Mouse (Mus musculus) monocyte, adult 2 months (primary cell): ENCODE results near the gene Mylk.

Experiments
- DNase-seq, 2 experiments: peaks; one replicate each; pipeline ENCODE4 v3.0.0; 2022; ENCODE audit warnings: low spot score in 2 of 2, low read depth in 1 of 2

Mylk gene

GRCm38 (mm10) chr16:34937611-34938010 is 192.6 kb downstream of the Mylk start:
- no peak for DNase-seq

- DNase-seq = no peak
Observed at GRCm38 (mm10) chr16:34938248-34938647, 193.2 kb downstream of the Mylk start.

DNA sequence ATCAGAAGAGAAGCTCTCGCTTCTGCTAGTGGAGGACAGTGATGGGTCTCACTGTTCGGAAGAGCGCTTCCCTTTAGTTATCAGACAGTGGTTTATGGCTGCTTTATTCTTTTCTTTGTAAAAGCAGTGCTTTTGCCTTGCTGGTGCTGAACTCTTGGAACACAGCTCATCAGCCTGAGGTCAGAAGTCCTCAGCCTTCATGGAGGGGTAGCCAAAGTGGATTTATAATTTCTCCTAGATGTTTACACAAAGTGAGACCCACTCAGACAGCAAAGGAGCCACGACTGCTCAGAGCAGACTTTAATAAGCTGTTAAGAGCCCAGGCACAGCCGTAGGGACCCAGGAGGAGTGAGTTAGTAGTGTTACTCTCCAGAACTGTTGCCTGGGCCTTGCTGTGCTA is 194.9 kb downstream of the Mylk start:
- no peak for DNase-seq

- no peak for DNase-seq
Observed at GRCm38 (mm10) chr16:34940363-34940762, 195.4 kb downstream of the Mylk start.

GRCm38 (mm10) chr16:34941915-34942314 is 196.9 kb downstream of the Mylk start:
- no peak for DNase-seq

- DNase-seq = no peak
Observed at GRCm38 (mm10) chr16:34946301-34946700, 201.3 kb downstream of the Mylk start.

DNA sequence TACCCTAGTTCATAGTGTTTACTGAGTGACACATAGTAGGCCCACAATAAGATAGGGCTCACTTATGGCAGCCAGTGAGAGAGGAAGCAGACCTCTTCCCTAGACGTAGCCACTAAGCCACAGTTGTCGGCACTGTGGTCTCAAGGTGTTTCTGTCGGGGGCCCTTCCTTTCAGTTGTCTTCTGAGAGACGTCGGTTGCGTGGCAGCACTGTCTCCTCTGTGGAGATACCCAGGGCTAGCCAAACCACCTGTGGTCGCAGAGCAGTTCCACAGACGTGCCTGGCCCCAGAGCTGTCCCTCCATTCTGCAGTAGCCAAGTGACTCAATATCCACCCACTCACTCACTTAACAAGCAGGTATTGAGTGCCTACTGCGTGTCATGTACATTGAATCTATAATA is 205.9 kb downstream of the Mylk start:
- DNase-seq = no peak

DNA sequence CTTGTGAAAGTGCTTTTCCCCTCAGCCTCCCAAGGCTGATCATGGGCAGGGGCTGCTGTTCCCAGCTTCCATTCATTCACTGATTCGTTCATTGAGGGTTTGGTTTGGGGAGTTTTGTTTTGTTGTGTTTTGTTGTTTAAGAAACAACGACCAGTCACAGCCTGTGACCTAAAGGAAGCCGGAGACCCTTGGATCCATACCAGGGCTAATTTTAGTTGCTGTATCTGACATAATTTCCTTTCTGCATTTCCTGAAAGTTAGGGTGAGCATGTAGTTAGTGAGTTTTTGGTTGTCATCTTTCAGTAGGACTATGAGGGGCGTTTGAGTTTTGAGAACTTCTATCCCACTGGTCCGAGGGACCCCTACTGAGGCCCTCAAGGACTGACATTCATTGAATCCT is 207.2 kb downstream of the Mylk start:
- DNase-seq = no peak

DNA sequence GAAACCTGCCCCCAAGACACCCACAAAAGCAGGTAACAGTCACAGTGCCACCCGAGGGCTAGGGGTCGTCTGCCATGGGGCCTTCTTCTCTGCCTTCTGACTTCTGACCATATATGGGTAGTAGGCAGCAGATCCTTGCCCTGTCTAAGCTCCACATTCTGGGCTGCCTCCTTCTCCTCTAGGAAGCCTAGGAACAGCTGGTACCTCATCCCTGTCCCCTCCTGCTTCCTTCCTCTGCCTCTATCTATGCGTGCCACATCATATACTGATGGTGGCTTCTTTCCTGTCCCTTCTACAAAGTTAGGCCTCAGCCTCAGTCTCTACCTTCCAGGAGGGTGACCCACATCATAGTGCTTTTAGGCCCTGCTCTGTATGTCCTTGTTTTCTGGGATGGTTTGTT is 207.8 kb downstream of the Mylk start:
- DNase-seq = no peak

- DNase-seq = no peak
Observed at GRCm38 (mm10) chr16:34953501-34953900, 208.5 kb downstream of the Mylk start.

DNA sequence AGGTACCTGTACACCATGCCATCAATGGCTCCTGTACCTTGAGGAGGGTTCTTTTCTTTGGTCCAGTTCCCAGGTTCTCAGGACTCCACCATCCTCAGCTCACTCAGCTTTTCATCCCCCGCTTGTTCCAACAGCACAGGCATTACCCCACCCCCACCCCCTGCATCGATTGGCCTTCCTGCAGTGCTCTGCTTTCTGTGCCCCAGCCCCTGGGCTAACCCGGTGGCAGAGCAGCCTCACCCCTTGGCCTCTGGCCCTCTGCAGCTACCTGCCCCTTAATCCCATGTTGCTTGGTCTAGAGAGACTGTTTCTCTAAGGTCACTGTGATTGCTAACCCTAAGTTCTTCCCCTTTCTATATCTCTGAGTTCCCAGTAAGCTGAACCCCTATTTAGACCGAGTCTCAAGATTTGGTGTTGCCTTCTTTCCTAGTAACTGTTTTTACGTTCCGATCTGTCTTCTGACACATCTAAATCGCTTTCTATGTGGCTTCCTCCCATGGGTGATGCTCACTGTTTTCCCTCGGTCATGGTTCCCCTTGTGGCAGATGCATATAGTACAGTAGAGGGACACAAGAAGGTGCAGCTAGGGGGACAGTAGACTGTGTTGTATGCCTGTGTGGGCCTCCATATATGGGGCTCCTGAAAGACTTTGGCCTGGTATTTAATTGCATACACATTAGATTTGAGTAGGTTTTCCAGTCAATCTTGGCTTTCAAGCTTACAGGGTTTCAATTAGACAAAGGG is 212.6 kb downstream of the Mylk start:
- DNase-seq = no peak

GRCm38 (mm10) chr16:34958667-34959066 is 213.7 kb downstream of the Mylk start:
- no peak for DNase-seq

GRCm38 (mm10) chr16:34959261-34959660 is 214.3 kb downstream of the Mylk start:
- no peak for DNase-seq

DNA sequence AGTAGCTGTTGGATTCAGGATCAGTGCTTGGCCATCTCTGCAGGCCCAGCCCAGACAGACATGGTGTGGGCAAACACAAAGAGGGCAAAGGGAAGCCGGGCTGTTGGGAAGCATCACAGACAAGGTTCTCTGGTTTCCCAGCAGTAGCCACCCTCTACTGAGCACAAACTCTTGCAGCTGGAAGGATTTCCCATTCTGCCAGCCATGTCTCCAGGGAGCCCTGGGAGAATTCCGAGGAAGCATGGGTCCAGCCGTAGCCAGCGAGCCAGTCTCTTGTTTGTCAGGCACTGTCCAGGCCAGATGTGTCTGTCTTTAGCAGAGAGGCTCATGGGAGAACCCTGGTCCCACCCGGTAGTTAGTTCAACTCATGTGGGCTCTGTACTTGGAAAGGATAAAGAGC is 215.2 kb downstream of the Mylk start:
- DNase-seq = no peak

DNA sequence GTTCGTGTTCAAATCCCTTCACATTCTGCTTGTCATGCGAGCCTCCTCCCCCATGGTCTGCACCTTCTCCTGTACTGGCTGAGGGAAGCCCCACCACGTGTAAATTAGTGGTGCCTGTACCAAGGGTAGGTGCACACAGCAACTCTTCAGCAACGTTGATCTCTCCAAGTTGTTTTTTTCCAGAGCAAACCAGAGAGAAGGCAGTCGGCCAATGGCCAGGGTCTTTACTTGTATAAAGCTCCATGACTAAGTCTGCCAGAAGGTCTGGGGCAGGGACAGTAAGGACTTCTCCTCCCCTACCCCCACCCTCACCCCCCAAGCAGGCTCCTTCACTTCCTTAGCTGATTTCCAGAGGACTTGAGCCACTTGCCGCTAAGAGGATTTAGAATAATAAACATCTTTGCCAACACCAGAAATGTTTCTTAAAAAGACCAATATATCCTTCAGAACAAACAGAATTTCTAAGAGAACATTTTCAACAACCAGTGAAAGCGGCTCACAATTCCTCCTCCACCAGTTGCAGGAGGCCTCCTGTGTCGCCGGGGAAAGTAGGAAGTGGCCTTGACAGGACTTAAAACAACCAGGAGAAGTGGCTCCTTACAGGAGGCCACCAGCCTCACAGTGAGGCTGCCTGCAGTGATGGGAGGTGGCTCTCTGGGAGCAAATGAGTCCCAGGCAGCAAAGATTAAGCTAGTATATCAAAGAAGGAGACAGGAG is 216.0 kb downstream of the Mylk start:
- DNase-seq = no peak

DNA sequence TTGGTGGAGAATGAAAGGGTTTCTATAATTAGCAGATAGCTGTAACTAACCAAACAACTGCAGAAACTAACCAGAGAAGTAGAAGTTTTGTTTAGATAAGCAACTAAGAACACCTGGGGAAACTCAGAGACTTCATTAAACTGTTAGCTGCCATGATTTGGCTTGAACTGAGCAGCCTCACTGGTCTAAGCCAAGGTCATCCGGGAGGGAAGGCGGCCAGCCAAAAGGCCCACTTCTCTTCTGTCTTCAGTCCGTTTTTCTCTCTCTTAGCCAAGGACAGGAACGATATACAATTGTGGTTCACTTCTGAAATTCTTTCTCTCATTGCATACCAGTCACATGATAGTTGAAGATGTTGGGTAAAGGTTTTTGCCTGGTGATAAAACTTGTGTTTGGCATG is 217.3 kb downstream of the Mylk start:
- DNase-seq = no peak

- DNase-seq = no peak
Observed at GRCm38 (mm10) chr16:34963008-34963407, 218.0 kb downstream of the Mylk start.

GRCm38 (mm10) chr16:34966620-34967081 is 221.6 kb downstream of the Mylk start:
- no peak for DNase-seq

DNA sequence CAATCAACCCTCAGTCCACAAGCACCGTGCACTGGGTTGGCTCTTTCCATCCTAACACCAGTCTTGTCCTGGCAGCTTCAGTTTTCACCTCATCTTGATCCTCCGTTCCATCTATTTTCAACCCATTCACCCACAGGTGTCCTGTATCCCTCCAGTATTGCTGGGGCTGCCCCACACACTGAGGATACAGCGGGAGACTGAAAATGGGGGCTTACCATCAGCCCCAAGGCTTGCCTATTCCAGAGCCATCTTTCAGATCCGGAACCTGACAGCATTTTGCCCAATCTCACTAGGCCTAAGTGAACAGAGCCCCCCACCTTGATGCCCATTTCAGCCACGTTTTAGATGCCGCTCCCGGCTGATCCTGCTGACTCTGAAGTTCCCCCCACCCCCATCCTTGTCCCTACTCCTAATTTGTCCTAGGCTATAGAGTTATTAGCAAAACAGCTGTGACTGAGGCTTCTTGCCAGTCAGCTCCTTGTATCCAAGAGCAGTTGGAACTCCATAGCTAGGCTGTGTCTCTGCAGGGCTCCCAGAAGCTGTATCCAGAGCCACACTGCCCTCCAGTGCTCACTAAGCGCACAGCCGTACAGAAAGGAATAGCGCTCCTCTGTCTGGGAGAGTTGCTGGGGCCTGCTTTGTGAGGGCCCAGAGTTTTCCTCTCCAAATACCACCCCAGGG is 222.2 kb downstream of the Mylk start:
- no peak for DNase-seq

DNA sequence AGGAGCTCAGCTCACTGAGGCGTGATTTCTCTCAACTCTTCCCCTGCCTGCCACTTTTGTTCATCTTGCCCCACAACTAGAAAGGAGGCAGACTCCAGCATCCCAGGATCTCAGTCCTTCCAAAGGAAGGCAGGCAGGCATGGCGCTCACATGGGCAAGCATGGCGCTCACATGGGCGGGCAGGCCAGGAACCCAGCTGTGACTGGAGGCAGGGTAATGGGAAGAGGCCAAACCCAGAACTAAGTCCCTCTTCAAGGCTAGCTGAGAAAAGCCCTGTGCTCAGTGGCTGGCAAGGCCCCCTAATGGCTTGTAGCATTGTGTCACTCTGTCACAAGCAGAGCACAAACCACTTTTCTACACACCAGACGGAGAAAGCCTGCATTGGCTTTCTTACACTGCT is 223.2 kb downstream of the Mylk start:
- DNase-seq = no peak

- no peak for DNase-seq
Observed at GRCm38 (mm10) chr16:34972471-34972870, 227.5 kb downstream of the Mylk start.

GRCm38 (mm10) chr16:34975544-34975943 is 230.5 kb downstream of the Mylk start:
- no peak for DNase-seq
